ENCODE assay signal across 8 mouse cellular contexts in genomic region chr9:108308141-108308540, GRCm38 (mm10). TPM values are rescaled to one million over a fixed set of nuclear protein-coding genes. Genes with fewer than 3 reads are reported as not detected.
DNase-seq lines count a peak whose midpoint lies in the region; ATAC-seq lines count a peak whose summit lies in the region.

No protein-coding gene starts in this region.

- H3K9ac ChIP-seq in limb, embryonic 13.5 days, result peak overlapping the region; percentile 56
- H3K9ac ChIP-seq in stomach, embryonic 16.5 days (ENCODE audit: low read length), result peak overlapping the region; percentile 62

- no peak overlapping the region for H3K27ac ChIP-seq in limb, embryonic 13.5 days
- H3K27ac ChIP-seq in stomach, embryonic 16.5 days (ENCODE audit: low read length), result no peak overlapping the region

- H3K36me3 ChIP-seq in megakaryocyte, embryonic 14.5 days (replicated peaks; ENCODE audit: low read length), result peaks cover 44% of the 10 kb centered on the region
- peaks cover 9% of the 10 kb centered on the region for H3K36me3 ChIP-seq in limb, embryonic 13.5 days
- 0 out of 2 replicates have a peak, but pooled peaks cover 3% of the 10 kb centered on the region for H3K36me3 ChIP-seq in stomach, embryonic 16.5 days (ENCODE audit: control insufficient read depth, insufficient read depth, low read length)

- H3K4me1 ChIP-seq in megakaryocyte, embryonic 14.5 days, result peaks cover 70% of the 10 kb centered on the region
- peaks cover 34% of the 10 kb centered on the region for H3K4me1 ChIP-seq in limb, embryonic 13.5 days
- peaks cover 19% of the 10 kb centered on the region for H3K4me1 ChIP-seq in stomach, embryonic 16.5 days (ENCODE audit: control insufficient read depth, insufficient read depth, low read length)

- no peak for ATAC-seq in megakaryocyte, adult 5-6 weeks (ENCODE audit: poor library complexity, severe bottlenecking)
- no peak for ATAC-seq in limb, embryonic 13.5 days (ENCODE audit: low FRiP score, low read depth)
- no peak for ATAC-seq in stomach, embryonic 16.5 days (ENCODE audit: insufficient read depth, low FRiP score)

- WGBS in limb, embryonic 13.5 days, result 63% methylated on average over 2 of the region's 2 CpGs
- 36% methylated on average over 2 of the region's 2 CpGs for WGBS in stomach, embryonic 16.5 days

- peak overlapping the region; percentile 86 for H3K4me2 ChIP-seq in limb, embryonic 13.5 days (replicated peaks)
- H3K4me2 ChIP-seq in stomach, embryonic 16.5 days (ENCODE audit: low read depth, low read length), result peak overlapping the region; percentile 74

- H3K9me3 ChIP-seq in megakaryocyte, embryonic 14.5 days, result no peaks in the 10 kb centered on the region
- H3K9me3 ChIP-seq in limb, embryonic 13.5 days, result no peaks in the 10 kb centered on the region
- H3K9me3 ChIP-seq in stomach, embryonic 16.5 days (replicated peaks; ENCODE audit: control insufficient read depth, low read length), result no peaks in the 10 kb centered on the region

- peak; percentile 28 for DNase-seq in cerebellum, adult 9-10 months
- DNase-seq in cerebellum, postnatal 14 days, result no peak
- DNase-seq in urinary bladder, adult 2 months (ENCODE audit: low spot score), result no peak
- DNase-seq in ovary, postnatal 36 days (ENCODE audit: low spot score), result no peak

- no peaks in the 10 kb centered on the region for H3K27me3 ChIP-seq in megakaryocyte, embryonic 14.5 days (replicated peaks)
- H3K27me3 ChIP-seq in limb, embryonic 13.5 days, result no peaks in the 10 kb centered on the region
- H3K27me3 ChIP-seq in stomach, embryonic 16.5 days (ENCODE audit: control insufficient read depth, insufficient read depth, low read length), result no peaks in the 10 kb centered on the region

- H3K4me3 ChIP-seq in megakaryocyte, embryonic 14.5 days (replicated peaks), result peak overlapping the region; percentile 94
- H3K4me3 ChIP-seq in limb, embryonic 13.5 days, result peak overlapping the region; percentile 94
- H3K4me3 ChIP-seq in stomach, embryonic 16.5 days (replicated peaks; ENCODE audit: low read length), result peak overlapping the region; percentile 50

RNA-seq across cellular contexts. Expression of gene Tcta, which starts 2.2 kb away (rescaled TPM):
- 5.1 and 6.8 TPM in 2 replicates for polyA plus RNA-seq in megakaryocyte, embryonic 14.5 days (2012; ENCODE audit: insufficient read depth, low replicate concordance)
- 16.5 and 23.8 TPM in 2 replicates for total RNA-seq in megakaryocyte, adult 5-6 weeks (2015)
- total RNA-seq in megakaryocyte, adult 5-6 weeks (2017), result 6.2 and 8.4 TPM in 2 replicates
- 30.3 and 35.8 TPM in 2 replicates for polyA plus RNA-seq in limb, embryonic 13.5 days (2015; fragmentation: Nextera tagmentation; extraction: Ambion mirVana)
- polyA plus RNA-seq in stomach, embryonic 16.5 days (2015; fragmentation: Nextera tagmentation; extraction: Ambion mirVana), result 46.8 and 46.9 TPM in 2 replicates
- 80.0 and 107 TPM in 2 replicates for polyA plus RNA-seq in urinary bladder, adult 2 months (2012; rRNA removed)

RNA-seq across cellular contexts. Expression of gene Rhoa, which starts 2.2 kb away (rescaled TPM):
- 83.3 and 92.2 TPM in 2 replicates for polyA plus RNA-seq in megakaryocyte, embryonic 14.5 days (2012; ENCODE audit: insufficient read depth, low replicate concordance)
- total RNA-seq in megakaryocyte, adult 5-6 weeks (2015), result 468 and 473 TPM in 2 replicates
- total RNA-seq in megakaryocyte, adult 5-6 weeks (2017), result 585 and 627 TPM in 2 replicates
- polyA plus RNA-seq in limb, embryonic 13.5 days (2015; fragmentation: Nextera tagmentation; extraction: Ambion mirVana), result 426 and 428 TPM in 2 replicates
- 493 and 511 TPM in 2 replicates for polyA plus RNA-seq in stomach, embryonic 16.5 days (2015; fragmentation: Nextera tagmentation; extraction: Ambion mirVana)
- polyA plus RNA-seq in urinary bladder, adult 2 months (2012; rRNA removed), result 304 and 339 TPM in 2 replicates

RNA-seq across cellular contexts. Expression of gene Amt, which starts 11.5 kb away (rescaled TPM):
- 1.9 TPM in 1 of 2 replicates, not detected in the other for polyA plus RNA-seq in megakaryocyte, embryonic 14.5 days (2012; ENCODE audit: insufficient read depth, low replicate concordance)
- total RNA-seq in megakaryocyte, adult 5-6 weeks (2015), result 0.71 TPM in 1 of 2 replicates, not detected in the other
- total RNA-seq in megakaryocyte, adult 5-6 weeks (2017), result 0.11 TPM in 1 of 2 replicates, not detected in the other
- polyA plus RNA-seq in limb, embryonic 13.5 days (2015; fragmentation: Nextera tagmentation; extraction: Ambion mirVana), result 13.5 and 13.7 TPM in 2 replicates
- 18.8 and 21.6 TPM in 2 replicates for polyA plus RNA-seq in stomach, embryonic 16.5 days (2015; fragmentation: Nextera tagmentation; extraction: Ambion mirVana)
- 34.0 and 35.5 TPM in 2 replicates for polyA plus RNA-seq in urinary bladder, adult 2 months (2012; rRNA removed)

RNA-seq across cellular contexts. Expression of gene Nicn1, which starts 17.9 kb away (rescaled TPM):
- not detected in 2 replicates for polyA plus RNA-seq in megakaryocyte, embryonic 14.5 days (2012; ENCODE audit: insufficient read depth, low replicate concordance)
- total RNA-seq in megakaryocyte, adult 5-6 weeks (2015), result 3.9 and 4.3 TPM in 2 replicates
- total RNA-seq in megakaryocyte, adult 5-6 weeks (2017), result 2.6 and 3.6 TPM in 2 replicates
- polyA plus RNA-seq in limb, embryonic 13.5 days (2015; fragmentation: Nextera tagmentation; extraction: Ambion mirVana), result 53.0 and 54.0 TPM in 2 replicates
- 33.1 and 36.1 TPM in 2 replicates for polyA plus RNA-seq in stomach, embryonic 16.5 days (2015; fragmentation: Nextera tagmentation; extraction: Ambion mirVana)
- 32.8 and 39.3 TPM in 2 replicates for polyA plus RNA-seq in urinary bladder, adult 2 months (2012; rRNA removed)

RNA-seq across cellular contexts. Expression of gene Gpx1, which starts 30.6 kb away (rescaled TPM):
- 49.9 and 236 TPM in 2 replicates for polyA plus RNA-seq in megakaryocyte, embryonic 14.5 days (2012; ENCODE audit: insufficient read depth, low replicate concordance)
- 2,393 and 2,822 TPM in 2 replicates for total RNA-seq in megakaryocyte, adult 5-6 weeks (2015)
- total RNA-seq in megakaryocyte, adult 5-6 weeks (2017), result 1,668 and 1,978 TPM in 2 replicates
- polyA plus RNA-seq in limb, embryonic 13.5 days (2015; fragmentation: Nextera tagmentation; extraction: Ambion mirVana), result 633 and 719 TPM in 2 replicates
- polyA plus RNA-seq in stomach, embryonic 16.5 days (2015; fragmentation: Nextera tagmentation; extraction: Ambion mirVana), result 1,034 and 1,067 TPM in 2 replicates
- polyA plus RNA-seq in urinary bladder, adult 2 months (2012; rRNA removed), result 703 and 735 TPM in 2 replicates
